Mouse (Mus musculus) cortical plate, adult 2 months (tissue): ENCODE measurements around the gene Gigyf1. TPM values are rescaled to one million over a fixed set of nuclear protein-coding genes. Genes with fewer than 3 reads are reported as not detected.

ENCODE experiments used
- H3K27ac ChIP-seq: fragments of 200-500 bp; 2 replicates; pipeline ENCODE4 v1.5.1; 2012; ENCODE audit warnings: low read length, control low read depth, inconsistent platforms; ENCODE audit not compliant: insufficient read depth
- H3K4me1 ChIP-seq: fragments of 200-500 bp; 2 replicates; pipeline ENCODE4 v1.6.1; 2011; ENCODE audit warnings: low read length; ENCODE audit not compliant: control insufficient read depth, insufficient read depth
- H3K4me3 ChIP-seq: fragments of 200-500 bp; 2 replicates; pipeline ENCODE4 v1.5.1; 2011; ENCODE audit warnings: mild to moderate bottlenecking, low read length, control low read depth; ENCODE audit not compliant: insufficient read depth
- CTCF ChIP-seq: fragments of 200-500 bp; IDR thresholded peaks from 2 replicates; pipeline ENCODE4 v1.5.1; 2011; ENCODE audit warnings: mild to moderate bottlenecking, control low read depth, low read length; ENCODE audit not compliant: insufficient read depth; ENCODE audit errors: extremely low read depth
- POLR2A ChIP-seq: fragments of 200-500 bp; IDR thresholded peaks from 2 replicates; pipeline ENCODE4 v1.6.1; 2011; ENCODE audit warnings: mild to moderate bottlenecking, low read length, control low read depth; ENCODE audit not compliant: insufficient read depth; ENCODE audit errors: extremely low read depth
- polyA plus RNA-seq: library from polyadenylated mRNA; depleted of rRNA; stranded (reverse); fragments of >200 nt; gene quantifications from 2 replicates; pipeline ENCODE4 v1.2.3, GENCODE M21; 2012

Gene Gigyf1
- polyA plus RNA-seq, 1 experiment = 41.0 TPM

DNA sequence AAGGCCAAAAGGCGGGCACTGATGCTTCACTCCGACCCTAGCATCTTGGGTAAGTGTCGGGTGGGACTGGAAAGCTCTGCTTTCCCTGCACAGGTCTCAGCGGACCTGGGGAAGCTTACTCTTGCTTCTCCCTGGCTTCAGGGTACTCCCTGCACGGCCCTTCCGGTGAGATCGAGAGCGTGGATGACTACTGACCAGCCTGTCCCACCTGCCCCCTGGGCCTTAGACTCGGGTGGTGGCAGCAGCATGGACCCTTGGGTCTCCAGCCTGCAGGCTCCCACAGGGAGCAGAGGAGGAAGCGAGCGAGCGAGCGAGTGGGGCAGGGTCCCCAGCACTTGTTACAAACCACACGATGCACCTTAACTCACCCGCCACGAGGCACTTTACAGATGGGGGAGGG, 7.2 kb downstream of the Gigyf1 start:
- Histone ChIP-seq H3K27ac (no peak overlapping the region), H3K4me1 (peaks cover 2% of the 10 kb centered on the region; the same call in 1 of the 2 replicates), H3K4me3 (no peak overlapping the region)
- TF ChIP-seq POLR2A (no peak), CTCF (no peak)

DNA sequence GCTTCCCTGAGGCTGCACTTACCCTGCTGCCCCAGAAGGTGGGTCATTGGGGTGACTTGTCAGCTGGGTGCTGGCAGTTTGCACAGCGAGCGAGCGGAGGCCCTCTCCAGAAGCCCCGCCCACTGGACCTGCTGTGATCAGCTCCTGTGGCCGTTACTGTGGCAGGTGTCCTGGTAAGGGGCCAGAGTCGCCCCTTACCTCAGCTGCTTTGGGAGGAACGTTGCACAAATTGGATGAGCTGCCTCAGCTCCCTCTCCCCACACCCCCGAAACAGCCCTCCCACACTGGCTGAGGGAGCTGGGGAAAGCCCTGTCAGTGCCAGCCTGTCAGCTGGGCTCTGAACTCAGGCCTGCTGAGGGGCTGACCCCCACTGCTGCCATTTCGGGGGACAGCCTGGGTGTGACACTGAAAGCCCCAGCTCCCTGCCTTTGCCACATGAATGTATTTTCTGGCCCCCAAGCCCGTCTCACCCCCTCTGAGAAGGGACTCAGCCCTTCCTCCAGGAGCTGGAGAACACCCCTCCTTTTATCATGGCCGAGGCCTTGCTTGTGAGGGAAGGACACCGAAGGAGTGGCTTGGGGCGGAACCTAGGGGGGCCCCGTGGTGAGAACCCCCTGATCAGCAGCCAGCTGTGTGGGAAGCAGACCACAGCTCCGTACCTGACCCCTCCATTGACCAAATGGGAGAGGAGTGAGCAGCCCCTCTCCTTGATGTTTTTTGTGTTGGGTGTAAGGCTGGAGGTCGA, 8.0 kb downstream of the Gigyf1 start:
- TF ChIP-seq POLR2A = 0 out of 2 replicates have a peak, but pooled peaks have one; percentile 2
- TF ChIP-seq CTCF = no peak
- Histone ChIP-seq H3K4me3 (no peak overlapping the region), H3K4me1 (peaks cover 2% of the 10 kb centered on the region; the same call in 1 of the 2 replicates), H3K27ac (0 out of 2 replicates have a peak overlapping the region, but pooled peaks have one; percentile 46)

- TF ChIP-seq CTCF (no peak), POLR2A (no peak; the same call in 1 of the 2 replicates)
- H3K4me3 ChIP-seq = no peak overlapping the region
- no peak overlapping the region for H3K27ac ChIP-seq
- H3K4me1 ChIP-seq = peaks cover 2% of the 10 kb centered on the region; the same call in 1 of the 2 replicates
Observed at GRCm38 (mm10) chr5:137527413-137527812, 9.1 kb downstream of the Gigyf1 start.

- Histone ChIP-seq H3K4me3 (no peak overlapping the region), H3K27ac (no peak overlapping the region), H3K4me1 (peaks cover 2% of the 10 kb centered on the region; the same call in 1 of the 2 replicates)
- TF ChIP-seq CTCF (no peak), POLR2A (no peak)
Observed at GRCm38 (mm10) chr5:137528247-137528968, 10.1 kb downstream of the Gigyf1 start.

- Histone ChIP-seq H3K4me1 (peaks cover 2% of the 10 kb centered on the region; the same call in 1 of the 2 replicates), H3K27ac (no peak overlapping the region), H3K4me3 (peak overlapping the region; percentile 93; the same call in 1 of the 2 replicates)
- peak; percentile 18; the same call in 1 of the 2 replicates for TF ChIP-seq POLR2A
- TF ChIP-seq CTCF = no peak
Observed at GRCm38 (mm10) chr5:137529221-137529995, 11.1 kb downstream of the Gigyf1 start.

DNA sequence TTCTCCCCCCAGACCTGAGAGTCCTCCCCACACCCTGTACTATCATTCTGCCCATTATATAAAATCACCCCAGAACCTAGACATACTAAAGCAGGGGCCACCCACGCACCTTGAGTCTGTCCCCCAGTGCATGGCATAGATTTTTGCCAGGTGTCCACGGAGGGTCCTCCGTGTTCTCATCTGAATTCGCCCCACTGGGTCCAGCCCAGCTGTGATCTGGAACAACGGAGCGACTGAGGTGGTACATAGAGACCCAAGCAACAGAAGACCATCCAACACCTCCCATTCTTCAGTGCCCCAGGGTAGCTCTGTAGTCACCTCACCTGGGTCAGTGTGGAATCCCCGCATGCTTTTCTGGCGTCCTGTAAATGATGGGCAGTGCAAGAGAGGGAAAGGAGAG, 11.7 kb downstream of the Gigyf1 start:
- Histone ChIP-seq H3K27ac (peak overlapping the region; percentile 82), H3K4me1 (peaks cover 2% of the 10 kb centered on the region; the same call in 1 of the 2 replicates)

DNA sequence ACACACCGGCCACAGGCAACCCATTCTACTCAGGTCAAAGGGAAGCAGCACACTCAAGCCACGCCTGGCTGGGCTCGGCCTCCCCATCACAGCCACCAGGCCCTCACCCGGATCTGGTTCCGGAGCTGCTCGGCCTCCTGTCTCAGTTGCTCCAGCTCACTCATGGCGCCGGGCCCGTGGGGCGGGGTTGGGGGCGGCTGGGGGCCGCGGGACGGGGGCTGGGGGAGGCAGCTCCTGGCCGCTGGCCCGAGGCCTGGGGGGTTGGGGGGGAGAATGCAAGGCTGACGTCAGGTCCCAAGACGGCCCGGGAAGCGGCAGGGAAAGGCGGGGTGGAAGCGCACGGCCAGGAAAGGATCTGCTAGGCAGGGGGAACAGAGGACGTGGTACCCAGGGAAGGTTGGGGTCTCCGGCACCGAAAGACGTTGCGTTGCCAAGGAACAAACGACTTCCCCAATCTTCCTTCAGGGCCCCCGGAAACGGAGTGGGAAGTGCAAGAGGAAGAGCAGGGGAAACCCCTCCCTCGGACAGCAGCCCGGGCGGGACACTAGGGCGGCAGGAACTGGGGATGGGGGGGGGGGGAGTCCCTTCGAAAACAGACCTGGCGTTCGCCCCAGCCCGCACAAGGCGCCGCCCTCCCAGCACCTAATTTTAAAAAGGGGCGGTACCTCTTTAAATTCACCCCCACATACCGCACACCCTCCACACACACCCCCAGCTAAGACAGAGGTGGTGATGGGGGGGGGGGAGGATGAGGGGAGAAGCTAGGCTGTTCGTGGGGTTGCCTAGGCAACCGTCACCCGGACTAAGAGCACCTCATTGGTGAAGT, 12.5 kb downstream of the Gigyf1 start:
- peak overlapping the region; percentile 89 for H3K27ac ChIP-seq
- peaks cover 2% of the 10 kb centered on the region; the same call in 1 of the 2 replicates for H3K4me1 ChIP-seq
- TF ChIP-seq CTCF = no peak
- no peak for TF ChIP-seq POLR2A
- H3K4me3 ChIP-seq = peak overlapping the region; percentile 93

More for the DNA sequence above, 11.7 kb downstream of the Gigyf1 start:
- peak overlapping the region; percentile 93 for H3K4me3 ChIP-seq
- no peak for TF ChIP-seq CTCF
- TF ChIP-seq POLR2A = no peak

DNA sequence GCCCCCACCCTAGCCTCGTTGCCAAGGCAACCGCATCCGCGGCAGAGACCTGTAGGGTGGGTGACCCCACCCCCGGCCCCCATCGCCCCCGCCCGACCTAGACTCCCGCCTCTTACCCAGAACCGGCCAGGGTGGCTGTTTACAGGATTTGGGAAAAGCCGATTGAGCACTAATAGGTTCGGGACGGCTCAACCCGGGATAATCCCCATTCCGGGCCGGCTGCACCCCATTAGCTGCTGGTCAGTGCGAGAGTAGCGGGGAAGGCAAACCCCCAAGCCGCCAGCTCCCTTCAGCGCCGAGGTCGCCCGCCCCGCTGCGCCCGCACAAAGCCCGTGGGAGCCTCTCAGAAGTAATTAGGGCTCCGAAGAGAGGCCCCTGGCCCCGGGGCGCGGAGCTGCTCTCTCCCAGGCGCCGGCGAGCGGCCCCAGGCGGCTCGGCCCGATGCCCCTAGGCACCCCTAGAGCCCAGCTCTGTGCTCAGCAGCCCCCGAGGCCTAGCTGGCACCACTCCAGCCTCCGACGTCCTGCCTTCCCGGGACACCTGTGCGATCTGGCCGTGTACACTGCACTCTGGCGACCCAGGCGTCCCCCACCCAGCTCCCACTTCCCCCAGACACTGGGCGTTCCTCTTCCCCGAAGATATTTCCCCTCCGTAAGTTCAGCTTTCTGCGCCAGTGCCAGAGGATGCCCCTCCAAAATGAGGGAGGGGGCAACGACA, 13.2 kb downstream of the Gigyf1 start:
- TF ChIP-seq CTCF (no peak), POLR2A (no peak)
- peak overlapping the region; percentile 91 for H3K27ac ChIP-seq
- peak overlapping the region; percentile 93 for H3K4me3 ChIP-seq
- peaks cover 2% of the 10 kb centered on the region; the same call in 1 of the 2 replicates for H3K4me1 ChIP-seq
